Mouse (Mus musculus): Measurements from ENCODE around the gene Atp8a2. TPM values are rescaled to one million over a fixed set of nuclear protein-coding genes. Genes with fewer than 3 reads are reported as not detected.
A peak's percentile ranks its signal among the peaks of the same experiment; 100 is the strongest.

Atp8a2 gene
- total and polyA plus RNA-seq, 3 experiments, result 1.8 to 4.3 (median 3.1) TPM

GRCm38 (mm10) chr14:59629308-59629707 is 567.7 kb downstream of the Atp8a2 start:
- Histone ChIP-seq H3K4me3 (no peak overlapping the region), H3K79me2 (replicated peaks; ENCODE audit: control insufficient read depth, insufficient read depth, low read length) (no peaks in the 10 kb centered on the region), H3K9ac (ENCODE audit: low read depth, low read length) (no peak overlapping the region), H3K36me3 (ENCODE audit: control insufficient read depth, insufficient read depth, low read length) (no peaks in the 10 kb centered on the region), H3K27me3 (ENCODE audit: control insufficient read depth, insufficient read depth, low read length) (no peaks in the 10 kb centered on the region; the same call in 1 of the 2 replicates), H3K27ac (no peak overlapping the region), H3K4me1 (ENCODE audit: control insufficient read depth, insufficient read depth, low read length) (no peaks in the 10 kb centered on the region)
- intact Hi-C loops (cut with DNase I), result no loop called here
- WGBS, result 88% methylated on average over 15 of the region's 15 CpGs
- TF ChIP-seq CTCF (IDR thresholded peaks at IDR 0.05) (no peak), EP300 (IDR thresholded peaks at IDR 0.05; ENCODE audit: insufficient read depth, low read depth, low read length) (no peak), POLR2A (IDR thresholded peaks at IDR 0.05; ENCODE audit: insufficient read depth, low read depth, low read length) (no peak)
- DNase-seq, result no peak

GRCm38 (mm10) chr14:59627823-59628222 is 569.2 kb downstream of the Atp8a2 start:
- WGBS, result 63% methylated on average over 7 of the region's 7 CpGs
- intact Hi-C loops (cut with DNase I), result no loop called here

GRCm38 (mm10) chr14:59627142-59627680 is 569.8 kb downstream of the Atp8a2 start:
- Histone ChIP-seq H3K36me3 (ENCODE audit: control insufficient read depth, insufficient read depth, low read length) (no peaks in the 10 kb centered on the region), H3K4me3 (no peak overlapping the region), H3K27ac (no peak overlapping the region), H3K79me2 (replicated peaks; ENCODE audit: control insufficient read depth, insufficient read depth, low read length) (no peaks in the 10 kb centered on the region), H3K9ac (ENCODE audit: low read depth, low read length) (no peak overlapping the region), H3K27me3 (ENCODE audit: control insufficient read depth, insufficient read depth, low read length) (no peaks in the 10 kb centered on the region; the same call in 1 of the 2 replicates), H3K4me1 (ENCODE audit: control insufficient read depth, insufficient read depth, low read length) (no peaks in the 10 kb centered on the region)
- WGBS, result 65% methylated on average over 9 of the region's 9 CpGs
- TF ChIP-seq CTCF (IDR thresholded peaks at IDR 0.05) (no peak), EP300 (IDR thresholded peaks at IDR 0.05; ENCODE audit: insufficient read depth, low read depth, low read length) (no peak), POLR2A (IDR thresholded peaks at IDR 0.05; ENCODE audit: insufficient read depth, low read depth, low read length) (no peak)
- intact Hi-C loops (cut with DNase I), result no loop called here
- no peak for DNase-seq

More at GRCm38 (mm10) chr14:59627823-59628222, 569.2 kb downstream of the Atp8a2 start:
- Histone ChIP-seq H3K79me2 (replicated peaks; ENCODE audit: control insufficient read depth, insufficient read depth, low read length) (no peaks in the 10 kb centered on the region), H3K27ac (no peak overlapping the region), H3K9ac (ENCODE audit: low read depth, low read length) (no peak overlapping the region), H3K4me3 (no peak overlapping the region), H3K27me3 (ENCODE audit: control insufficient read depth, insufficient read depth, low read length) (no peaks in the 10 kb centered on the region; the same call in 1 of the 2 replicates), H3K4me1 (ENCODE audit: control insufficient read depth, insufficient read depth, low read length) (no peaks in the 10 kb centered on the region), H3K36me3 (ENCODE audit: control insufficient read depth, insufficient read depth, low read length) (no peaks in the 10 kb centered on the region)
- DNase-seq, result no peak
- TF ChIP-seq EP300 (IDR thresholded peaks at IDR 0.05; ENCODE audit: insufficient read depth, low read depth, low read length) (no peak), CTCF (IDR thresholded peaks at IDR 0.05) (no peak), POLR2A (IDR thresholded peaks at IDR 0.05; ENCODE audit: insufficient read depth, low read depth, low read length) (no peak)

- no peaks in the 10 kb centered on the region for H3K4me1 ChIP-seq (ENCODE audit: control insufficient read depth, insufficient read depth, low read length)
- no peaks in the 10 kb centered on the region for H3K36me3 ChIP-seq (ENCODE audit: control insufficient read depth, insufficient read depth, low read length)
- no peak overlapping the region for H3K27ac ChIP-seq
- no peak overlapping the region for H3K9ac ChIP-seq (ENCODE audit: low read depth, low read length)
- H3K4me3 ChIP-seq, result no peak overlapping the region
- DNase-seq, result no peak
- TF ChIP-seq POLR2A (IDR thresholded peaks at IDR 0.05; ENCODE audit: insufficient read depth, low read depth, low read length) (no peak), CTCF (IDR thresholded peaks at IDR 0.05) (no peak), EP300 (IDR thresholded peaks at IDR 0.05; ENCODE audit: insufficient read depth, low read depth, low read length) (no peak)
- H3K27me3 ChIP-seq (ENCODE audit: control insufficient read depth, insufficient read depth, low read length), result no peaks in the 10 kb centered on the region; the same call in 1 of the 2 replicates
- 56% methylated on average over 8 of the region's 8 CpGs for WGBS
- intact Hi-C loops (cut with DNase I), result no loop called here
- H3K79me2 ChIP-seq (replicated peaks; ENCODE audit: control insufficient read depth, insufficient read depth, low read length), result no peaks in the 10 kb centered on the region
Observed at GRCm38 (mm10) chr14:59626711-59627110, 570.3 kb downstream of the Atp8a2 start.

- no peaks in the 10 kb centered on the region for H3K36me3 ChIP-seq (ENCODE audit: control insufficient read depth, insufficient read depth, low read length)
- no peaks in the 10 kb centered on the region for H3K79me2 ChIP-seq (replicated peaks; ENCODE audit: control insufficient read depth, insufficient read depth, low read length)
- H3K4me3 ChIP-seq, result peak overlapping the region; percentile 52
- H3K27ac ChIP-seq, result no peak overlapping the region; the same call in 1 of the 2 replicates
- under 1% methylated on average over 51 of the region's 51 CpGs for WGBS
- peak overlapping the region; percentile 63 for H3K9ac ChIP-seq (ENCODE audit: low read depth, low read length)
- TF ChIP-seq POLR2A (IDR thresholded peaks at IDR 0.05; ENCODE audit: insufficient read depth, low read depth, low read length) (no peak), CTCF (IDR thresholded peaks at IDR 0.05) (no peak), EP300 (IDR thresholded peaks at IDR 0.05; ENCODE audit: insufficient read depth, low read depth, low read length) (no peak)
- no peaks in the 10 kb centered on the region; the same call in 1 of the 2 replicates for H3K27me3 ChIP-seq (ENCODE audit: control insufficient read depth, insufficient read depth, low read length)
- DNase-seq, result peak; percentile 24 to 27
- H3K4me1 ChIP-seq (ENCODE audit: control insufficient read depth, insufficient read depth, low read length), result no peaks in the 10 kb centered on the region
- intact Hi-C loops (cut with DNase I), result no loop called here
Observed at GRCm38 (mm10) chr14:59625806-59626364, 571.1 kb downstream of the Atp8a2 start.

GRCm38 (mm10) chr14:59625158-59625805 is 571.7 kb downstream of the Atp8a2 start, which contains the start of gene Shisa2:
TSS of gene Shisa2 (plus strand) at chr14:59625308.
- peak; percentile 75 to 80 for DNase-seq
- no peaks in the 10 kb centered on the region for H3K79me2 ChIP-seq (replicated peaks; ENCODE audit: control insufficient read depth, insufficient read depth, low read length)
- intact Hi-C loops (cut with DNase I), result no loop called here
- no peaks in the 10 kb centered on the region; the same call in 1 of the 2 replicates for H3K27me3 ChIP-seq (ENCODE audit: control insufficient read depth, insufficient read depth, low read length)
- no peaks in the 10 kb centered on the region for H3K4me1 ChIP-seq (ENCODE audit: control insufficient read depth, insufficient read depth, low read length)
- H3K36me3 ChIP-seq (ENCODE audit: control insufficient read depth, insufficient read depth, low read length), result no peaks in the 10 kb centered on the region
- TF ChIP-seq EP300 (IDR thresholded peaks at IDR 0.05; ENCODE audit: insufficient read depth, low read depth, low read length), result no peak
- peak; percentile 56 for TF ChIP-seq CTCF (IDR thresholded peaks at IDR 0.05)
- TF ChIP-seq POLR2A (IDR thresholded peaks at IDR 0.05; ENCODE audit: insufficient read depth, low read depth, low read length), result peak; percentile 44; the same call in 1 of the 2 replicates
- under 1% methylated on average over 64 of the region's 65 CpGs for WGBS
- H3K27ac ChIP-seq, result peak within 1 kb of the TSS; percentile 36; the same call in 1 of the 2 replicates
- peak within 1 kb of the TSS; percentile 63 for H3K9ac ChIP-seq (ENCODE audit: low read depth, low read length)
- H3K4me3 ChIP-seq, result peak within 1 kb of the TSS; percentile 52
